Mouse (Mus musculus): ENCODE data around the gene Stard3nl. TPM values are rescaled to one million over a fixed set of nuclear protein-coding genes. Genes with fewer than 3 reads are reported as not detected.

Stard3nl gene
- 143 and 156 TPM in 2 replicates for polyA plus RNA-seq (2016; fragmentation: Nextera tagmentation; extraction: Ambion mirVana)

GRCm38 (mm10) chr13:19395688-19396354 is at the start of gene Stard3nl:
Gene Stard3nl (minus strand): TSS chr13:19395795.
- Histone ChIP-seq H3K27me3 (no peaks in the 10 kb centered on the region), H3K36me3 (no peaks in the 10 kb centered on the region), H3K4me3 (peak within 1 kb of the TSS; percentile 71), H3K9me3 (replicated peaks) (no peaks in the 10 kb centered on the region), H3K27ac (peak within 1 kb of the TSS; percentile 90), H3K4me1 (peaks cover 13% of the 10 kb centered on the region), H3K4me2 (replicated peaks) (peak within 1 kb of the TSS; percentile 60), H3K9ac (peak within 1 kb of the TSS; percentile 87)
- WGBS: 1% methylated on average over 37 of the region's 37 CpGs
- ATAC-seq (ENCODE audit: low FRiP score): peak; percentile 99

DNA sequence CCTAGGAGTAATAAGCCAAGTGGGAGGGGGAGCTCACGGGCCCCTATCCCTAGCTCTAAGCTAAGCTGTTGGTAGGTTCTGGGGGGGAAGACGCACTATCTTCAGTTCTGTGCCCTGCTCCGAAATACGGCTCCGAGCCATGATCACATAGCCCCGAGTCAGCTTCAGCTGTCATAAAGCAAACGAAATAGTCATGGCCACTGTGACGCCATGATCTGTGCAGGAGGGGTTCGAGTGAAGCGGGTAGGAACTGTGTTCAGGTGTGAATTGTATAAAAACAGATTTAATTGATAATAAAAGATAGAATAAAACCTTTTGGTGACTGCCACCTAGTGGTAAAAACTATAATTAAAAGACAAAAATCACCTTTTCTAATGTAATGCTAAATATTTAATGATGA is 42.4 kb upstream of the Stard3nl start:
- no peak for ATAC-seq (ENCODE audit: low FRiP score)
- H3K27ac ChIP-seq: no peak overlapping the region

GRCm38 (mm10) chr13:19429812-19430370 is 34.3 kb upstream of the Stard3nl start:
- no peak for ATAC-seq (ENCODE audit: low FRiP score)
- no peak overlapping the region for H3K9ac ChIP-seq
- H3K4me3 ChIP-seq: no peak overlapping the region
- H3K27ac ChIP-seq: no peak overlapping the region
- no peak overlapping the region for H3K4me2 ChIP-seq (replicated peaks)
- no peaks in the 10 kb centered on the region for H3K4me1 ChIP-seq
- H3K27me3 ChIP-seq: no peaks in the 10 kb centered on the region
- no peaks in the 10 kb centered on the region for H3K36me3 ChIP-seq
- no peaks in the 10 kb centered on the region for H3K9me3 ChIP-seq (replicated peaks)
- 88% methylated on average over 4 of the region's 4 CpGs for WGBS

More for the DNA sequence above, 42.4 kb upstream of the Stard3nl start:
- H3K9me3 ChIP-seq (replicated peaks): no peaks in the 10 kb centered on the region
- H3K36me3 ChIP-seq: no peaks in the 10 kb centered on the region
- WGBS: 76% methylated on average over 10 of the region's 10 CpGs
- H3K4me2 ChIP-seq (replicated peaks): no peak overlapping the region
- no peak overlapping the region for H3K4me3 ChIP-seq
- no peak overlapping the region for H3K9ac ChIP-seq
- no peaks in the 10 kb centered on the region for H3K27me3 ChIP-seq
- no peaks in the 10 kb centered on the region for H3K4me1 ChIP-seq

- H3K4me2 ChIP-seq (replicated peaks): no peak overlapping the region
- no peaks in the 10 kb centered on the region for H3K9me3 ChIP-seq (replicated peaks)
- no peak overlapping the region for H3K9ac ChIP-seq
- no peaks in the 10 kb centered on the region for H3K36me3 ChIP-seq
- H3K4me1 ChIP-seq: no peaks in the 10 kb centered on the region
- H3K27me3 ChIP-seq: no peaks in the 10 kb centered on the region
- WGBS: 88% methylated on average over 5 of the region's 5 CpGs
- no peak overlapping the region for H3K4me3 ChIP-seq
- no peak overlapping the region for H3K27ac ChIP-seq
- ATAC-seq (ENCODE audit: low FRiP score): no peak
Observed at GRCm38 (mm10) chr13:19428076-19428475, 32.5 kb upstream of the Stard3nl start.

- no peaks in the 10 kb centered on the region for H3K27me3 ChIP-seq
- H3K9me3 ChIP-seq (replicated peaks): no peaks in the 10 kb centered on the region
- H3K9ac ChIP-seq: no peak overlapping the region
- no peak overlapping the region for H3K4me3 ChIP-seq
- 88% methylated on average over 4 of the region's 4 CpGs for WGBS
- no peak for ATAC-seq (ENCODE audit: low FRiP score)
- H3K27ac ChIP-seq: no peak overlapping the region
- no peaks in the 10 kb centered on the region for H3K4me1 ChIP-seq
- no peaks in the 10 kb centered on the region for H3K36me3 ChIP-seq
- no peak overlapping the region for H3K4me2 ChIP-seq (replicated peaks)
Observed at GRCm38 (mm10) chr13:19424563-19424962, 29.0 kb upstream of the Stard3nl start.

GRCm38 (mm10) chr13:19422521-19422920 is 26.9 kb upstream of the Stard3nl start:
- Histone ChIP-seq H3K4me1 (no peaks in the 10 kb centered on the region), H3K36me3 (no peaks in the 10 kb centered on the region), H3K4me3 (no peak overlapping the region), H3K9me3 (replicated peaks) (no peaks in the 10 kb centered on the region), H3K27ac (no peak overlapping the region), H3K4me2 (replicated peaks) (no peak overlapping the region), H3K9ac (no peak overlapping the region), H3K27me3 (no peaks in the 10 kb centered on the region)
- ATAC-seq (ENCODE audit: low FRiP score): no peak
- 78% methylated on average over 1 of the region's 1 CpGs for WGBS

DNA sequence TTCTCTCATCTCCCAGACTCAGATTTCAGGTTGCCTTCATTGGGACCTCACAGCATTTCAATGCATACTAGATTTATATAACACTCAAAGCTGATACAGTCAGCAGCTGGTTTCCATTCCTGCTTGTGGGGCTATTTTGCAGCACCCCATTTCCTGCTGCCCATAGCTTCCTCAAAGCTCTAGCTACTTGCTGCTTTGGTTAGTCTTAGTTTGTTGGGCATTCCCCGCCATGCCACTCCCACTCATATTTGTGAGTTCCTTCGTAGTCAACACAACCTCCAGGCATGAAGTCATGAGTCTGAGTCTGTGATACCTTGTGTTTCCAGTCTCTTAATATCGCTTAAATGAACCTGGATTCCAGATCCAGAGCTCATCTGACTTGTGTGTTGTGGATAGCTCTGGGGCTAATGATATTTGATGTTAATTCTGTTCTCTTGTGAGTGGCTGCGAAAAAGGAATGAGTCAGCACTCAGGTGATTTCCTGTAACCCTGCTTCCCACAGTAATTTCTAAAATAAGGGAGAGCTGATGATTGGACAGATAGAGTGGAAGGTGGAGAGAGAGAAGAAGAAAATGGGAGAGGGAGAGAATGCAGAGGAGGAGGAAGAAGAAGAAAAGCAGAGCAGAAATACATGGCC is 22.4 kb upstream of the Stard3nl start:
- no peaks in the 10 kb centered on the region for H3K4me1 ChIP-seq
- ATAC-seq (ENCODE audit: low FRiP score): no peak
- H3K9ac ChIP-seq: no peak overlapping the region
- 82% methylated on average over 4 of the region's 4 CpGs for WGBS
- no peak overlapping the region for H3K4me3 ChIP-seq
- H3K36me3 ChIP-seq: no peaks in the 10 kb centered on the region
- no peaks in the 10 kb centered on the region for H3K9me3 ChIP-seq (replicated peaks)
- no peaks in the 10 kb centered on the region for H3K27me3 ChIP-seq
- H3K27ac ChIP-seq: no peak overlapping the region
- H3K4me2 ChIP-seq (replicated peaks): no peak overlapping the region

- no peak overlapping the region for H3K4me3 ChIP-seq
- ATAC-seq (ENCODE audit: low FRiP score): no peak
- H3K36me3 ChIP-seq: no peaks in the 10 kb centered on the region
- no peak overlapping the region for H3K27ac ChIP-seq
- no peak overlapping the region for H3K4me2 ChIP-seq (replicated peaks)
- no peaks in the 10 kb centered on the region for H3K27me3 ChIP-seq
- no peaks in the 10 kb centered on the region for H3K9me3 ChIP-seq (replicated peaks)
- H3K4me1 ChIP-seq: no peaks in the 10 kb centered on the region
- WGBS: 76% methylated on average over 8 of the region's 8 CpGs
- no peak overlapping the region for H3K9ac ChIP-seq
Observed at GRCm38 (mm10) chr13:19415894-19416531, 20.4 kb upstream of the Stard3nl start.

GRCm38 (mm10) chr13:19415337-19415736 is 19.7 kb upstream of the Stard3nl start:
- H3K27ac ChIP-seq: no peak overlapping the region
- ATAC-seq (ENCODE audit: low FRiP score): no peak
- no peaks in the 10 kb centered on the region for H3K36me3 ChIP-seq
- H3K4me1 ChIP-seq: no peaks in the 10 kb centered on the region
- no peaks in the 10 kb centered on the region for H3K27me3 ChIP-seq
- H3K9ac ChIP-seq: no peak overlapping the region
- H3K4me2 ChIP-seq (replicated peaks): no peak overlapping the region
- H3K9me3 ChIP-seq (replicated peaks): no peaks in the 10 kb centered on the region
- WGBS: 94% methylated on average over 1 of the region's 1 CpGs
- no peak overlapping the region for H3K4me3 ChIP-seq

GRCm38 (mm10) chr13:19412334-19412939 is 16.8 kb upstream of the Stard3nl start:
- H3K4me3 ChIP-seq: no peak overlapping the region
- H3K9me3 ChIP-seq (replicated peaks): no peaks in the 10 kb centered on the region
- no peak overlapping the region for H3K4me2 ChIP-seq (replicated peaks)
- no peaks in the 10 kb centered on the region for H3K27me3 ChIP-seq
- ATAC-seq (ENCODE audit: low FRiP score): no peak
- H3K36me3 ChIP-seq: no peaks in the 10 kb centered on the region
- no peaks in the 10 kb centered on the region for H3K4me1 ChIP-seq
- H3K9ac ChIP-seq: no peak overlapping the region
- H3K27ac ChIP-seq: no peak overlapping the region
- WGBS: 89% methylated on average over 2 of the region's 2 CpGs

DNA sequence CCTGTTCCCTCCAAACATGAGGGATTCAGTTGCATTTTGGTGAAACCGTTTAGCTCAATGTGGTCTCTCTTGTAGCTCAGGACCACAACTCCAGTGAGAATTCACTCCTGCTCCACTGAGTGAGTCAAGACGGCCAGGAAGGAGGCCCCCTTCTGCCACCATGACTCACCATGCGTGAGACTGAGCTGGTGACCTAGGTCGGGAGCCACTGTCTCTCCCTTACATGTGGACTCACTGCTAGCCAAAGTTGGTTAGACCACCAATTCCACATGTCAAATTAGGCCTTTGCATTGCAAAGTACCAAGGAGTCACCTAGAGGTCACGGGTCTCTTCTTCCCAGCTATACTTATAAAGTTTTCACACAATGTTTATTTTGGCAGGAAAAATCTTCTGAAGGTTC is 16.3 kb upstream of the Stard3nl start:
- H3K4me3 ChIP-seq: no peak overlapping the region
- no peaks in the 10 kb centered on the region for H3K4me1 ChIP-seq
- H3K36me3 ChIP-seq: no peaks in the 10 kb centered on the region
- H3K27me3 ChIP-seq: no peaks in the 10 kb centered on the region
- no peak overlapping the region for H3K4me2 ChIP-seq (replicated peaks)
- no peak overlapping the region for H3K9ac ChIP-seq
- H3K9me3 ChIP-seq (replicated peaks): no peaks in the 10 kb centered on the region
- 82% methylated on average over 5 of the region's 5 CpGs for WGBS
- no peak overlapping the region for H3K27ac ChIP-seq
- no peak for ATAC-seq (ENCODE audit: low FRiP score)

GRCm38 (mm10) chr13:19410694-19411093 is 15.1 kb upstream of the Stard3nl start:
- Histone ChIP-seq H3K4me3 (no peak overlapping the region), H3K4me1 (no peaks in the 10 kb centered on the region), H3K36me3 (no peaks in the 10 kb centered on the region), H3K9ac (no peak overlapping the region), H3K9me3 (replicated peaks) (no peaks in the 10 kb centered on the region), H3K27me3 (no peaks in the 10 kb centered on the region), H3K4me2 (replicated peaks) (no peak overlapping the region), H3K27ac (no peak overlapping the region)
- no peak for ATAC-seq (ENCODE audit: low FRiP score)
- WGBS: 85% methylated on average over 4 of the region's 4 CpGs

Measured in hindbrain, embryonic 12.5 days (tissue).